Mouse (Mus musculus) layer of hippocampus, adult 18-20 months (tissue): ENCODE data around the gene Ppp2r3c. TPM values are rescaled to one million over a fixed set of nuclear protein-coding genes. Genes with fewer than 3 reads are reported as not detected.
"Not testable (repeated sequence)": the region's sequence is repeated elsewhere in the genome, so short reads cannot be mapped to it uniquely, and the experiment has no call there.

Source experiments
- DNase-seq, 2 experiments: peaks; one replicate each; pipeline ENCODE4 v3.0.0; 2022; ENCODE audit warnings: low spot score in 2 of 2
- long read RNA-seq: library from polyadenylated mRNA; stranded (forward); transcript quantifications from one replicate; pipeline ENCODE4 v2.0.0, GENCODE M21; 2021
- total RNA-seq, 2 experiments: library from RNA; stranded (reverse); gene quantifications; 2 replicates each; pipeline ENCODE4 v1.2.3; 2021

The Ppp2r3c gene
- 10 to 100 TPM; 10.9 to 11.3 TPM for total RNA-seq
- long read RNA-seq, full-length matches to known transcripts: 6 of 29 reads
- long read RNA-seq, partial matches to known transcripts: 20 of 29 reads
- long read RNA-seq, other reads (novel, unspliced or antisense): 3 of 29 reads

- peak; percentile 89 to 94 for DNase-seq
Measured at GRCm38 (mm10) chr12:55302485-55303441, at the start of gene Ppp2r3c. Gene Ppp2r3c, minus strand, starts transcription at chr12:55302998.

GRCm38 (mm10) chr12:55344583-55344982 is 41.8 kb upstream of the Ppp2r3c start:
- DNase-seq: peak in 1 of 2 experiments; percentile 12

- DNase-seq: peak in 1 of 2 experiments; percentile 6
Measured at GRCm38 (mm10) chr12:55343998-55344397, 41.2 kb upstream of the Ppp2r3c start.

- DNase-seq: not testable (repeated sequence)
Measured at GRCm38 (mm10) chr12:55343045-55343444, 40.2 kb upstream of the Ppp2r3c start.

GRCm38 (mm10) chr12:55338490-55338889 is 35.7 kb upstream of the Ppp2r3c start:
- DNase-seq: not testable (repeated sequence)

GRCm38 (mm10) chr12:55333662-55334061 is 30.9 kb upstream of the Ppp2r3c start:
- DNase-seq: no peak

- DNase-seq: no peak
Measured at GRCm38 (mm10) chr12:55329351-55329750, 26.6 kb upstream of the Ppp2r3c start.

- no peak for DNase-seq
Measured at GRCm38 (mm10) chr12:55328784-55329183, 26.0 kb upstream of the Ppp2r3c start.

- no peak for DNase-seq
Measured at GRCm38 (mm10) chr12:55325702-55326101, 22.9 kb upstream of the Ppp2r3c start.

- no peak for DNase-seq
Measured at GRCm38 (mm10) chr12:55321642-55322291, 19.0 kb upstream of the Ppp2r3c start.

- DNase-seq: peak; percentile 45 to 86
Measured at GRCm38 (mm10) chr12:55315192-55315591, 12.4 kb upstream of the Ppp2r3c start.

- no peak for DNase-seq
Measured at GRCm38 (mm10) chr12:55313901-55314300, 11.1 kb upstream of the Ppp2r3c start.

- DNase-seq: no peak
Measured at GRCm38 (mm10) chr12:55311841-55312240, 9.0 kb upstream of the Ppp2r3c start.

- DNase-seq: no peak
Measured at GRCm38 (mm10) chr12:55309501-55309900, 6.7 kb upstream of the Ppp2r3c start.

GRCm38 (mm10) chr12:55308731-55309130 is 5.9 kb upstream of the Ppp2r3c start:
- no peak for DNase-seq

- DNase-seq: no peak
Measured at GRCm38 (mm10) chr12:55307566-55307965, 4.8 kb upstream of the Ppp2r3c start.

GRCm38 (mm10) chr12:55306371-55306770 is 3.6 kb upstream of the Ppp2r3c start:
- DNase-seq: no peak

GRCm38 (mm10) chr12:55301472-55302300 is 1.1 kb downstream of the Ppp2r3c start:
- DNase-seq: no peak

GRCm38 (mm10) chr12:55300820-55301351 is 1.9 kb downstream of the Ppp2r3c start:
- no peak for DNase-seq

- no peak for DNase-seq
Measured at GRCm38 (mm10) chr12:55299336-55299735, 3.5 kb downstream of the Ppp2r3c start, which contains the start of gene 1110008L16Rik. Gene 1110008L16Rik, plus strand, starts transcription at chr12:55299577.

GRCm38 (mm10) chr12:55298112-55298511 is 4.7 kb downstream of the Ppp2r3c start:
- peak in 1 of 2 experiments; percentile 45 for DNase-seq
